Comparison of ENCODE assay signal across 15 mouse cellular contexts in the genomic region with DNA sequence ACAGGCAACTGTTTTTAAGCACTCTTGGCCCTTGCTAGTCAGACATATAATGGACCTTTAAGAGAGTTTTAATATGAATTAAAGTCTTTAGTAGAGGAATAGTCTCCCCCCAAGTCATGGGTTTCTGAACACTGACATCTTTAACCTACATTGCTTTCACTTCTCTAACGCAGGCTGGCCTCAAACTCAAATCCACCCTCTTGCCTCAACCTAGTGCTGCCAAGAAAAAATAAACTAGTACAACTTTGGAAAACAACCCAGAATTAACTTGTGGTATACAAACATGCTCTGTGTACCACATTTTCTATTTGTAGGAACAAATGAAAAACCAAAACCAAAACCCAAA.
A peak's percentile ranks its signal among the peaks of the same experiment; 100 is the strongest.
DNase-seq lines count a peak whose midpoint lies in the region; ATAC-seq and TF ChIP-seq lines count a peak whose summit lies in the region.
"Had no signal": no experiment of that assay in that cellular context is flagged by ENCODE, and none has a peak within 500 bp of the region (broad histone marks: within the 10 kb centered on the region; RNA-seq: fewer than 3 reads in every experiment).

No protein-coding gene starts in this region.

- in situ Hi-C loops in CH12.LX (cut with MboI; ENCODE audit: low pct_ligation_motif_present, low pct_unique_long_range_greater_than_20kb, low sequenced_read_pairs), result no loop called here

- WGBS in intestine, embryonic 16.5 days, result 69% methylated on average over 1 of the region's 1 CpGs
- WGBS in intestine, postnatal 0 days, result 69% methylated on average over 1 of the region's 1 CpGs
- 46% methylated on average over 1 of the region's 1 CpGs for WGBS in small intestine, adult 2 months
- WGBS in midbrain, embryonic 14.5 days, result 73% methylated on average over 1 of the region's 1 CpGs

- no peak for TF ChIP-seq POLR2A in CH12.LX (IDR thresholded peaks at IDR 0.05; ENCODE audit: low read depth, low read length)
- TF ChIP-seq POLR2A in embryonic fibroblast, embryonic 13.5 days (IDR thresholded peaks at IDR 0.05; ENCODE audit: low read depth, low read length), result no peak
- no peak for TF ChIP-seq POLR2A in small intestine, adult 2 months (IDR thresholded peaks at IDR 0.05; ENCODE audit: low read depth, low read length)

- H3K9ac ChIP-seq in intestine, embryonic 16.5 days (ENCODE audit: low read depth, low read length), result no peak overlapping the region
- no peak overlapping the region for H3K9ac ChIP-seq in intestine, postnatal 0 days (ENCODE audit: low read depth, low read length)
- peak overlapping the region; percentile 73 for H3K9ac ChIP-seq in CH12.LX (ENCODE audit: insufficient read depth, low read depth)
- no peak overlapping the region for H3K9ac ChIP-seq in midbrain, embryonic 14.5 days (replicated peaks; ENCODE audit: low read length)
- H3K9ac ChIP-seq: heart, embryonic 13.5 days; lung, embryonic 14.5 days had no signal

- H3K4me3 ChIP-seq in intestine, embryonic 16.5 days (ENCODE audit: low read length), result no peak overlapping the region
- no peak overlapping the region for H3K4me3 ChIP-seq in intestine, postnatal 0 days (ENCODE audit: low read depth, low read length)
- peak overlapping the region in 2 of 3 experiments; percentile 35 to 40 for H3K4me3 ChIP-seq in CH12.LX (replicated peaks in 1 of 3; ENCODE audit: low read depth in 2 of 3, low read length in 2 of 3, poor library complexity in 1 of 3)
- H3K4me3 ChIP-seq in embryonic fibroblast, embryonic 13.5 days (ENCODE audit: insufficient read depth, low read length), result no peak overlapping the region
- H3K4me3 ChIP-seq in small intestine, adult 2 months (ENCODE audit: low read depth, low read length), result no peak overlapping the region
- no peak overlapping the region for H3K4me3 ChIP-seq in midbrain, embryonic 14.5 days (replicated peaks; ENCODE audit: low read depth, low read length)
- H3K4me3 ChIP-seq: heart, embryonic 13.5 days had no signal

- no peak overlapping the region for H3K4me2 ChIP-seq in intestine, embryonic 16.5 days (ENCODE audit: low read depth, low read length)
- no peak overlapping the region for H3K4me2 ChIP-seq in intestine, postnatal 0 days (replicated peaks; ENCODE audit: low read depth)
- H3K4me2 ChIP-seq in CH12.LX (ENCODE audit: insufficient read depth, low read depth, poor library complexity, severe bottlenecking), result peak overlapping the region; percentile 99
- no peak overlapping the region for H3K4me2 ChIP-seq in midbrain, embryonic 14.5 days (ENCODE audit: low read length)
- H3K4me2 ChIP-seq: heart, embryonic 13.5 days; lung, embryonic 14.5 days had no signal

- H3K36me3 ChIP-seq in intestine, embryonic 16.5 days (ENCODE audit: control insufficient read depth, insufficient read depth, low read length), result no peaks in the 10 kb centered on the region
- no peaks in the 10 kb centered on the region for H3K36me3 ChIP-seq in intestine, postnatal 0 days (ENCODE audit: control insufficient read depth, insufficient read depth)
- peaks cover 3 to 29% of the 10 kb centered on the region in 2 experiments for H3K36me3 ChIP-seq in CH12.LX (replicated peaks in 1 of 2; ENCODE audit: control insufficient read depth in 1 of 2, insufficient read depth in 1 of 2, low read length in 1 of 2)
- H3K36me3 ChIP-seq in small intestine, adult 2 months (ENCODE audit: control insufficient read depth, insufficient read depth, low read length), result no peaks in the 10 kb centered on the region
- no peaks in the 10 kb centered on the region for H3K36me3 ChIP-seq in midbrain, embryonic 14.5 days (ENCODE audit: control insufficient read depth, insufficient read depth, low read length)

- TF ChIP-seq RAD21 in CH12.LX (IDR thresholded peaks at IDR 0.05; ENCODE audit: low read depth, low read length), result no peak

- 0 out of 2 replicates have a peak overlapping the region, but pooled peaks have one; percentile 59 for H3K27ac ChIP-seq in intestine, embryonic 16.5 days (ENCODE audit: low read length)
- H3K27ac ChIP-seq in intestine, postnatal 0 days (ENCODE audit: low read depth, low read length), result no peak overlapping the region
- H3K27ac ChIP-seq in CH12.LX (ENCODE audit: insufficient read depth, low read depth), result peak overlapping the region; percentile 87
- peak overlapping the region; percentile 30 for H3K27ac ChIP-seq in embryonic fibroblast, embryonic 13.5 days (ENCODE audit: insufficient read depth, low read length)
- peak overlapping the region; percentile 55; the same call in 1 of the 2 replicates for H3K27ac ChIP-seq in small intestine, adult 2 months (ENCODE audit: insufficient read depth, low read depth, low read length)
- H3K27ac ChIP-seq in midbrain, embryonic 14.5 days (replicated peaks; ENCODE audit: low read depth, low read length), result no peak overlapping the region
- H3K27ac ChIP-seq: heart, embryonic 13.5 days; kidney, postnatal 0 days had no signal

- DNase-seq in CH12.LX (ENCODE audit: extremely low read depth), result peak; percentile 45
- no peak for DNase-seq in midbrain, embryonic 14.5 days
- DNase-seq in left cerebral cortex, postnatal 4 days, result no peak
- DNase-seq: adrenal gland, postnatal 36 days; cerebellum, postnatal 36 days; gastrocnemius, postnatal 14 days; lung, embryonic 14.5 days; right cerebral cortex, postnatal 25 days had no signal

- H3K27me3 ChIP-seq in intestine, embryonic 16.5 days (replicated peaks; ENCODE audit: control insufficient read depth, insufficient read depth, low read length), result no peaks in the 10 kb centered on the region
- no peaks in the 10 kb centered on the region for H3K27me3 ChIP-seq in intestine, postnatal 0 days (replicated peaks; ENCODE audit: control insufficient read depth, insufficient read depth, low read length)
- no peaks in the 10 kb centered on the region for H3K27me3 ChIP-seq in CH12.LX (replicated peaks)
- no peaks in the 10 kb centered on the region for H3K27me3 ChIP-seq in small intestine, adult 2 months (ENCODE audit: control insufficient read depth, insufficient read depth, low read length)
- no peaks in the 10 kb centered on the region for H3K27me3 ChIP-seq in midbrain, embryonic 14.5 days (ENCODE audit: control insufficient read depth, insufficient read depth, low read length)
- H3K27me3 ChIP-seq: heart, embryonic 13.5 days had no signal

- TF ChIP-seq CTCF in intestine, postnatal 0 days (IDR thresholded peaks at IDR 0.05; ENCODE audit: low read depth), result no peak
- TF ChIP-seq CTCF in CH12.LX (conservative IDR thresholded peaks at IDR 0.05 in 1 of 2, IDR thresholded peaks at IDR 0.05 in 1 of 2; ENCODE audit: low read depth in 2 of 2, low read length in 2 of 2), result no peak
- TF ChIP-seq CTCF in embryonic fibroblast, embryonic 13.5 days (IDR thresholded peaks at IDR 0.05; ENCODE audit: borderline replicate concordance, insufficient read depth, low read length), result no peak
- TF ChIP-seq CTCF in small intestine, adult 2 months (IDR thresholded peaks at IDR 0.05; ENCODE audit: extremely low read depth, insufficient read length, insufficient replicate concordance, low read depth, low read length), result no peak

- 0 out of 2 replicates have a peak, but pooled peaks cover 6% of the 10 kb centered on the region for H3K4me1 ChIP-seq in intestine, embryonic 16.5 days (ENCODE audit: control insufficient read depth, insufficient read depth, low read length)
- H3K4me1 ChIP-seq in intestine, postnatal 0 days (replicated peaks; ENCODE audit: control insufficient read depth, insufficient read depth, low read length), result no peaks in the 10 kb centered on the region
- peaks cover 13 to 52% of the 10 kb centered on the region in 2 experiments for H3K4me1 ChIP-seq in CH12.LX (ENCODE audit: control insufficient read depth in 1 of 2, insufficient read depth in 2 of 2)
- peaks cover 5% of the 10 kb centered on the region for H3K4me1 ChIP-seq in embryonic fibroblast, embryonic 13.5 days (ENCODE audit: control insufficient read depth, insufficient read depth, low read length)
- peaks cover 6% of the 10 kb centered on the region for H3K4me1 ChIP-seq in small intestine, adult 2 months (ENCODE audit: control insufficient read depth, insufficient read depth, insufficient read length, low read length)
- H3K4me1 ChIP-seq in midbrain, embryonic 14.5 days (ENCODE audit: control insufficient read depth, insufficient read depth, low read length), result no peaks in the 10 kb centered on the region

- TF ChIP-seq EP300 in CH12.LX (IDR thresholded peaks at IDR 0.05; ENCODE audit: low read length), result peak; percentile 77

- H3K79me2 ChIP-seq in CH12.LX (replicated peaks; ENCODE audit: control insufficient read depth, extremely low read depth, insufficient read depth, poor library complexity, severe bottlenecking), result peaks cover 39% of the 10 kb centered on the region

- dilution Hi-C loops in CH12.LX (cut with MboI; ENCODE audit: extremely low pct_ligation_motif_present, extremely low pct_unique_long_range_greater_than_20kb, low sequenced_read_pairs), result no loop called here

- ATAC-seq in intestine, embryonic 16.5 days, result no peak
- no peak for ATAC-seq in intestine, postnatal 0 days
- ATAC-seq in midbrain, embryonic 14.5 days (ENCODE audit: low FRiP score, low TSS enrichment), result no peak
- ATAC-seq: forebrain, embryonic 16.5 days had no signal

- no peaks in the 10 kb centered on the region for H3K9me3 ChIP-seq in intestine, embryonic 16.5 days (ENCODE audit: control insufficient read depth, low read length)
- no peaks in the 10 kb centered on the region for H3K9me3 ChIP-seq in intestine, postnatal 0 days (ENCODE audit: control insufficient read depth)
- H3K9me3 ChIP-seq in CH12.LX (replicated peaks; ENCODE audit: low read length), result no peaks in the 10 kb centered on the region
- H3K9me3 ChIP-seq in midbrain, embryonic 14.5 days (ENCODE audit: control insufficient read depth, low read length), result no peaks in the 10 kb centered on the region
- H3K9me3 ChIP-seq: heart, embryonic 13.5 days had no signal

- intact Hi-C loops in left cerebral cortex, postnatal 4 days (cut with DNase I), result no loop called here

TF ChIP-seq in CH12.LX, 34 proteins besides CTCF, POLR2A, EP300 and RAD21:
- TF ChIP-seq SMC3 (IDR thresholded peaks at IDR 0.05; ENCODE audit: low read depth, low read length), result no peak
- TF ChIP-seq CHD2 (IDR thresholded peaks at IDR 0.05; ENCODE audit: low read length), result 0 out of 2 replicates have a peak, but pooled peaks have one; percentile 26
- peak; percentile 27; the same call in 1 of the 2 replicates for TF ChIP-seq CHD1 (IDR thresholded peaks at IDR 0.05; ENCODE audit: low read depth, low read length)
- peak; percentile 30; the same call in 1 of the 2 replicates for TF ChIP-seq TCF12 (IDR thresholded peaks at IDR 0.05; ENCODE audit: low read depth, low read length)
- 0 out of 2 replicates have a peak, but pooled peaks have one; percentile 27 for TF ChIP-seq MAZ (IDR thresholded peaks at IDR 0.05; ENCODE audit: low read depth, low read length)
- no peak for TF ChIP-seq MAFK (IDR thresholded peaks at IDR 0.05; ENCODE audit: insufficient replicate concordance, low read length)
- TF ChIP-seq IRF4 (IDR thresholded peaks at IDR 0.05; ENCODE audit: low read depth, low read length), result peak; percentile 81
- peak; percentile 14; the same call in 1 of the 2 replicates for TF ChIP-seq SIN3A (IDR thresholded peaks at IDR 0.05; ENCODE audit: low read length)
- peak; percentile 22; the same call in 1 of the 2 replicates for TF ChIP-seq ZNF384 (IDR thresholded peaks at IDR 0.05; ENCODE audit: low read depth, low read length)

Comparison
In these comparisons a context has a peak if more than half of its experiments do, and no peak if none do; other contexts are left out.
1. H3K27ac ChIP-seq: peak in intestine, embryonic 16.5 days (single experiment), CH12.LX (single experiment), embryonic fibroblast, embryonic 13.5 days (single experiment) and small intestine, adult 2 months (single experiment); none in intestine, postnatal 0 days (single experiment) and midbrain, embryonic 14.5 days (single experiment).
2. H3K4me3 ChIP-seq: peak in CH12.LX (2 of 3); none in intestine, embryonic 16.5 days (single experiment), intestine, postnatal 0 days (single experiment), embryonic fibroblast, embryonic 13.5 days (single experiment), small intestine, adult 2 months (single experiment) and midbrain, embryonic 14.5 days (single experiment).